Mouse (Mus musculus) spleen, postnatal 0 days (tissue): ENCODE measurements around the gene Hrh1. TPM values are rescaled to one million over a fixed set of nuclear protein-coding genes. Genes with fewer than 3 reads are reported as not detected.

Experiments
- polyA plus RNA-seq: library from polyadenylated mRNA; unstranded; fragments of >200 nt; fragmentation: Nextera tagmentation; extraction: Ambion mirVana; gene quantifications from 2 replicates; pipeline ENCODE4 v1.2.1, GENCODE M21; 2015

Hrh1 gene
- polyA plus RNA-seq = not detected in 2 replicates

DNA sequence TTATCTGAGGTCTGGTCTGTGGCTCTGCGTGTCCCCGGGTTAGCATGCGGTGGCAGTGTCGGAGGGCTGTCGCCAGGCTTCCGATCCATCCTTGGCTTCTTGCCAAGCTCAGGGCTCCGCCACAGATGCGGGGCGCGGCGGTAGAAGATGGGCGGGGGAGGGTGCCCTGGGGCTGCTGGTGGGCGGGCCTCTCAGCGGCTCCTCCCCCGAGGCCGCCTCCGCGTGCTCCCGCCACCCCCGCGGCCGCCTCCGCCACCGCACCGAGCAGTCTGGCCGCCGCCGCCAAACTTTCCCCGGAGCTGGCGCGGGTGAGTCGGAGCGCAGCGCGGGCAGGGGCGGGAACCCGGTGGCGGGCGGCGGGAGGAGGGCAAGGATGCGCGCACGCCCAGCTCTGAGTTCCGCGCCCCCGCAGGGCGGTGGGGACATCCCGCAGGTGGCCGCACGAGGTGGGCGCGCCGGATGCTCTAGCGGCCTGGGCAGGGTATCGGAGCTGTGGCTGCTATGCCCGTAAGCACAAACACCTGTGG is at the start of gene Hrh1:
Gene Hrh1, plus strand, starts transcription at position 246 of the 527 bp plus-strand sequence.

Other genes with a start within 250 kb of the Hrh1 start
- gene Slc6a1, start 115.3 kb upstream of the Hrh1 start, polyA plus RNA-seq = not detected in 2 replicates
- gene Atg7, start 245.2 kb downstream of the Hrh1 start, polyA plus RNA-seq = 15.3 and 18.5 TPM in 2 replicates